Mouse (Mus musculus): ENCODE data around the gene Dbp.
A peak's percentile ranks its signal among the peaks of the same experiment; 100 is the strongest.

Gene Dbp

GRCm38 (mm10) chr7:45713396-45713795, 8.5 kb downstream of the Dbp start:
- DNase-seq, result no peak

DNA sequence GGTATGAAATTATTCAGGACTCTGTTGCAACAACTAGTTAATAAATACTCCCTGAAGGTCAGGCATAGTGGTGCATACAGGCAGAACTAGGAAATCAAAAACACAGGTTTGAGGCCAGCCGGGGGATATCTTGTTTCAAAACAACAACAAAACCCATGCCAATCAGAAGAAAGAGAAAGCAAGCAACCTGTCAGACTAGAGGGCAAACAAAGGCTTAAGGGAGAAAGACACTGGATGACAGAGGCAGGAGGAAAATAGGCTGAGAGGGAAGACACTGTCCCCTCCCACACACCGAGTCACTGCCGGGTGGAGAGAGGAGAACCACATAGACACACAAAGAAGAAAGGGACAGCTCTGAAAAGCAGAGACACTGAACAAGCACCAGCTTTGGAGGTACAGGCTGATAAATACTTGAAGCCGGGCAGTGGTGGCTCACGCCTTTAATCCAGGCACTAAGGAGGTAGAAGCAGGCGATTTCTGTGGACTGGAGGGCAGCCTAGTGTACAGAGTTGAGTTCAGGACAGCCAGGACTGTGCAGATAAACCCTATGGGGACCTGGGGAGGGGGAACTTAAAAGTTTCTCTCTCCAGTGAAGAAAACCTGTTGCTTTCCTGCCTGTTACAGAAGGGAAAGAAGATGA, 9.1 kb downstream of the Dbp start:
- no peak for DNase-seq

GRCm38 (mm10) chr7:45714630-45715089, 9.8 kb downstream of the Dbp start:
- no peak for DNase-seq

DNA sequence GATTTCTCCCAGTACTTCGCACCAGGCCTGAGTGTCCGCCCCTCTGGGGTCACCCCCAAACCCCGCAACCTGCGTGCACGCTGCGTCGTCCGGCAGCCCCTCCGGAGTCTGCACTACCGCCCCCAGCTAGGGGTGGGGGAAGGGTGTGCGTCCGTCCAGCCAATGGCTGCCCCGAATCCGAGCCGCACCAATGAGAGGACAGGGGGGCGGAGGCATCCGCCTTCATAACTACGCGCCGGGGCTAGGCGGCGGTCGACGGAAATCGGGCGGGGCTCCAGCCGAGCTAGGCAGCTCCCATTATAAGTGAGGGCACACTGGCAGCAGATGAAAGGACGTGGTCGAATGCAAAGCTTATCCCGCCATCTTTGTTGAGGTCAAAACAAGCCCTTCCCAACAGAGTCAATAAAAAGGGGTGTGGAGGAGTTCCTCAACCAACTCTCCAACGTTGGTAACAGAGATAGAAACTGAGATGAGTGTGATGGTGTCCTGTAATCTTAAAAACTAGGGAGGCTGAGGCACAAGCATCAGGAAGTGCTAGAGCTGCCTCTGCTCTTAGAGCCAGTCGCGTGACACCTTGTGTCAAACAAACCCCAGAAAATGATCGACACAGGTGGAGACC, 10.3 kb downstream of the Dbp start, which contains the start of gene Rpl18:
Gene Rpl18, plus strand, starts transcription at position 368 of the 619 bp plus-strand sequence.
- peak; percentile 99 for DNase-seq

GRCm38 (mm10) chr7:45715741-45716459, 11.0 kb downstream of the Dbp start:
- DNase-seq, result no peak

- no peak for DNase-seq
Measured at GRCm38 (mm10) chr7:45716460-45716857, 11.6 kb downstream of the Dbp start.

GRCm38 (mm10) chr7:45716952-45717917, 12.3 kb downstream of the Dbp start:
- no peak for DNase-seq

GRCm38 (mm10) chr7:45717918-45718297, 13.0 kb downstream of the Dbp start, which contains the start of gene Sphk2:
TSS of gene Sphk2 (minus strand) at chr7:45718002.
- DNase-seq, result peak; percentile 98

DNA sequence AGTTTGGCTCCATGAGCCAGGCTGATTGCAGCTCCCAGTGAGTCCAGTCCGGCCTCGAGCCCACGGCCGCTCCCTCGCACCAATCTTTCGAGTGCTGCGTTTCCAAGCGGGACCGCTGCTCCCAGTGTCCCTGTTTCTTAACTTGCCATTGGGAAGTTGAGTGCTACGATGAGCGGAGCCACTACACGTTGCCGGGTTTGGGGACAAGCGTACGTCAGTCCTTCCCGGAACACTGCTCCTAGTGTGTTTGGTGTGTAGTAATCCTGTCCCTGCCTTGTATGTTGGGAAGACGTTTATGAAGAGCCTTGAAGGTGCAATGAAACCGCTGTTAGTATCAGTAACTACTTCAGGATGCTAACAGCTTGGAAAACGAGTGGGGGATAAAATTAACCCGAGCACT, 13.4 kb downstream of the Dbp start:
- no peak for DNase-seq

- DNase-seq, result no peak
Measured at GRCm38 (mm10) chr7:45719180-45719579, 14.3 kb downstream of the Dbp start.

- peak; percentile 9 for DNase-seq
Measured at GRCm38 (mm10) chr7:45719738-45720412, 15.0 kb downstream of the Dbp start.

DNA sequence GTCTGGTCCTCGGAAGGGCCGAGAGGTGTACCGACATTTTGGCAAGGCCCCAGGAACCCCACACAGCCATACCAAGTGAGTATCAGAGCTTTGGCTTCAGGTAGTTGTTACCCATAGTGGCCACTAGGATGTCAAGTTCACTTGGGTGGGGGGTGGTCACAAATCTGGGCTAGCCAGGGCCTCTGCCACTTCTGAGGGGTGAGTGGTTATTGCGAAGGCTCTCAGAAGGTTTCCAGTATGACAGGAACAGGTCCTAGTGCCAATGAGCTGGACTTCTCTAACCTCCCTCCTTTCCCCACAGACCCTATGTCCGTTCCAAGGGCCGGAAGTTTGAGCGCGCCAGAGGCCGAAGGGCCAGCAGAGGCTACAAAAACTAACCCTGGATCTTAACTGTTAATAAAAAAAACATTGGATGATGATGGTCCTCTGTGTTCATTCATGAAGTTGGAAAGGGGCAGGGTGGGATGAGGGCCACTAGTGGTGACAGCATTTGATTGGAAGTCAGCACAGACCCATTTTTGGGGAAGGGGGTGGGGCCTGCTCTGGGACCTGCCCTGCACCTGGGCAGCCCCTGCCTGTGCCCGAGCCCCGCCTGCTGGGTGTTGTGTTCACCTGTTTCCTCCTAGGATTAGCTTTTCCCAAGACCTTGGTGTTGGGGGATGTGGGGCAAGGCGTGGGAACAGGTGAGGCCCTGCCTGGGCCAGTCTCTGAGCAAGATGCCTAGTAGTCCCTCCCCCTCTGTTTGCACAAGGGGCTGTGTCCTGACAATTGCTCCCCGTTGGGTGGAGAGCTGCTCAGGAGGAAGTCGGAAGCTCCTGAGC, 15.7 kb downstream of the Dbp start, which contains the start of gene Fam83e:
Gene Fam83e, plus strand, starts transcription at position 800 of the 821 bp plus-strand sequence.
- DNase-seq, result peak; percentile 3

DNA sequence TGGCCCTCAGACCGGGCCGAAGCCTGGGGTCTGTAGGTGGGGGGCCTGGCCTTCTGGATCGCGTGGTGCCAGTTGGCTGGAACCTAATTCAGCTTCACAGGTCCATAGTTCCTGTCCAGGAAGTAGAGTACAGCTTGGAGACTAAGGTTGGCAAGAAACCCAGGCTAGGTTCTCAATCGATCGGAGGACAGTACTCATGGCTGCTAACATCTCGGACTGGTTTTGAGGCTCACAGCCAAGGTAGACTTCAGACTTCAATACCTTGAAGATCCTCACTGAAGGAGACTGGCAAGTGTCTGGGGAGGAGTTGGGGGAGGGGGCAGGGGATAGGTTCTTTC, 16.3 kb downstream of the Dbp start:
- DNase-seq, result no peak

- peak; percentile 9 for DNase-seq
Measured at GRCm38 (mm10) chr7:45721642-45722347, 16.9 kb downstream of the Dbp start.

- DNase-seq, result peak; percentile 8
Measured at GRCm38 (mm10) chr7:45722348-45722713, 17.4 kb downstream of the Dbp start.

DNA sequence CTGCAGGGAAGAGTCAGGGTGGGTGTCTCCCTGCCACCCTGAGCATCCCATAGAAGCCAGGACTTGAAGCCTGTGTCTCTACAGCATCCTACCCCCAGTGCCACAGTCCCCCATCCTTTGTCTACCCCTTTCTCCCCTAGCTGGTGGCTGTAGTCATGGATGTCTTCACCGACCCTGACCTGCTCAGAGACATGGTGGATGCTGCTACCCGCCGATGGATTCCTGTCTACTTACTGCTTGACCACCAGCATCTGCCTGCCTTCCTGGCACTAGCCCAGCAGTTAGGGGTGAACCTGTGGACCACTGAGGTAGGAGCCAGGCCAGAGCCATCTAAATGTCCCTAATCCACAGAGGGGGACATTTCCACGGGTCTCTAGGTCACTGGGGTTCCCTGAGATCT, 18.4 kb downstream of the Dbp start:
- peak; percentile 5 for DNase-seq

GRCm38 (mm10) chr7:45723781-45724180, 18.9 kb downstream of the Dbp start:
- DNase-seq, result no peak

DNA sequence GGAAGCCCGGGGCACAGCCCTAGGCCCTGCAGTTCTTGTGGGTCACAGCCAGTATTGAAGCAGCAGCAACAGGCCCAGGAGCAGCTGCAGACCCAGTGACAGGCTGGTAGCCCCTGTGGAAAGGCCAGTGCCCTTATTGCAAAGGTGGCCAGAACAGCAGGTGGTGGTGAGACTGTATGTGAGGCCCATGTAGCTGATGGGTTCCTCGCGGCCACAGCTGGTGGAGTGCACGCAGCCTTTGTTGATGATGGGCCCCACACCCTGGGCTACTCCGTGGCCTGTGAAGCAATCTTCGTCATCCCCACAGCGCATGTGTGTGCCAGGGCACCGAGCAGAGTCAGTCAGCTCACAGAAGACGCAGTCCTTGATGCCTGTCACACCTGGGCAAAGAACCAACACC, 20.3 kb downstream of the Dbp start:
- DNase-seq, result no peak

DNA sequence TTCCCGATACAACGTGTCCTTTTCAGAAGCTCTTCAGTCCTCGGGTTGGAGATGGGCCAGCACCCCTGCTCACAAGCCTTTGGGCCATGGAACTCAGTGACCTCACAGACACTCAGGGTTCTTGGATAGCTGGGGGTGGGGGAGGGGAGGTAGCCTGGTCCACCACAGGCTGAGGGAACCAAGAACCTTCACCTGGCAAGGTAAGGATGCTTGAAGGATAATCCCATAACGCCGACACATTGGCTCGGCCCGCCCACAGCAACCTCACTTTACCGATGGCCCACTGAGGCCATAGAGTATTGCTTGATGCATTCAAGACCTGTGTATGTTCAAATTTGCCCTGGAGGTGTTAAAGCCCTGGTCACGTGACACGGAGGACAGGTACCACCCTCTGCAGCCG, 20.8 kb downstream of the Dbp start, which contains the start of gene Spaca4:
Gene Spaca4, minus strand, starts transcription at position 101 of the 400 bp plus-strand sequence.
- no peak for DNase-seq

DNA sequence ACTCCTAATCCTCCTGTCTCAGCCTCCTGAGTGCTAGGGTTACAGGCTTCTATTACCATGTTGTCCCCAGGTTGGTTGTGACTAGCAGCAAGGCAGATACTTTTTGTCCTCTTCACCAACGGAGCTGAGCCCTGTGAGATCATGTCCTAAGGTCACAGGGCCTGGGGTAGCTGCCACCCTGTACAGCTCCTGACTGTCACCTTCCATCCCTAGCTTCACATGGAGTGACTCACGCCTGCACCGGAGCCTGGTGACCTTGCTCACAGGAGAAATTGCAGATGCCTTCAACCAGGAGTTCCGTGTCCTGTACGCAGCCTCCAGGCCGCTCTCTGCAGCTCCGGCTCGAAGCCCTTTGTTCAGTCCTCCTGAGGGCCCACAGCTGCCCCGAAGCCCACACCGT, 21.5 kb downstream of the Dbp start:
- DNase-seq, result no peak

DNA sequence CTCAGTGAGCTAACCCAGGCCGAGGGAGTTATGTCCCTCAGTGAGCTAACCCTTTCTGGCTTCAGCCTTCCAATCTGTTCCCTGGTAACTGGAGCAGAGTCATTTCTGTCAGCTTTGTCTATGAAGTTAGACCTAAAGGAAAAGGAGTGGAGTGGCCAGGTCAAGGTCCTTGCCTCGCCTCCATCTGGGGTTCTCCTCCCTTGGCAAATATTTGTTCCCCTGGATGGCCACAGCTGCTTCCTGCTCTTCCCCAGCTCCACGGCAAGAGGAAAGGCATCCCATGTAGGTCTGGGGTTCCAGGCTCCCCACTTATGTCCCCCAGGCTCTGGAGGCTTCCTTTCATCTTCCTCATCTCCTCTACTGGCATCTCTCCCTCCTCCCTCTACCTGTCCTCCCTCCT, 22.7 kb downstream of the Dbp start:
- DNase-seq, result no peak
